Mouse (Mus musculus): ENCODE measurements around the gene Fancg. TPM values are rescaled to one million over a fixed set of nuclear protein-coding genes. Genes with fewer than 3 reads are reported as not detected.
A peak's percentile ranks its signal among the peaks of the same experiment; 100 is the strongest.

The Fancg gene
- polyA plus RNA-seq, 1 experiment, result 9.5 TPM

GRCm38 (mm10) chr4:43029121-43029520, 18.8 kb upstream of the Fancg start:
- TF ChIP-seq CTCF (IDR thresholded peaks at IDR 0.05; ENCODE audit: extremely low read depth, insufficient read length, insufficient replicate concordance, low read depth, low read length) (no peak), POLR2A (IDR thresholded peaks at IDR 0.05; ENCODE audit: low read depth, low read length) (no peak)
- Histone ChIP-seq H3K27ac (ENCODE audit: insufficient read depth, low read depth, low read length) (no peak overlapping the region), H3K27me3 (ENCODE audit: control insufficient read depth, insufficient read depth, low read length) (no peaks in the 10 kb centered on the region), H3K4me1 (ENCODE audit: control insufficient read depth, insufficient read depth, insufficient read length, low read length) (peaks cover 15% of the 10 kb centered on the region; the same call in 1 of the 2 replicates), H3K36me3 (ENCODE audit: control insufficient read depth, insufficient read depth, low read length) (peaks cover 20% of the 10 kb centered on the region), H3K4me3 (ENCODE audit: low read depth, low read length) (no peak overlapping the region)
- WGBS, result 91% methylated on average over 7 of the region's 7 CpGs

GRCm38 (mm10) chr4:43025084-43025960, 15.0 kb upstream of the Fancg start, which contains the start of gene Pigo:
Gene Pigo, minus strand, starts transcription at chr4:43025819.
- Histone ChIP-seq H3K4me3 (ENCODE audit: low read depth, low read length) (peak within 1 kb of the TSS; percentile 76), H3K4me1 (ENCODE audit: control insufficient read depth, insufficient read depth, insufficient read length, low read length) (peaks cover 9% of the 10 kb centered on the region; the same call in 1 of the 2 replicates), H3K36me3 (ENCODE audit: control insufficient read depth, insufficient read depth, low read length) (peaks cover 33% of the 10 kb centered on the region), H3K27ac (ENCODE audit: insufficient read depth, low read depth, low read length) (peak within 1 kb of the TSS; percentile 91), H3K27me3 (ENCODE audit: control insufficient read depth, insufficient read depth, low read length) (no peaks in the 10 kb centered on the region)
- WGBS, result 5% methylated on average over 42 of the region's 42 CpGs
- TF ChIP-seq CTCF (IDR thresholded peaks at IDR 0.05; ENCODE audit: extremely low read depth, insufficient read length, insufficient replicate concordance, low read depth, low read length) (peak; percentile 81), POLR2A (IDR thresholded peaks at IDR 0.05; ENCODE audit: low read depth, low read length) (peak; percentile 64)

GRCm38 (mm10) chr4:43024673-43025072, 14.4 kb upstream of the Fancg start:
- TF ChIP-seq POLR2A (IDR thresholded peaks at IDR 0.05; ENCODE audit: low read depth, low read length) (no peak), CTCF (IDR thresholded peaks at IDR 0.05; ENCODE audit: extremely low read depth, insufficient read length, insufficient replicate concordance, low read depth, low read length) (no peak)
- no peak overlapping the region for H3K27ac ChIP-seq (ENCODE audit: insufficient read depth, low read depth, low read length)
- H3K4me1 ChIP-seq (ENCODE audit: control insufficient read depth, insufficient read depth, insufficient read length, low read length), result peaks cover 7% of the 10 kb centered on the region; the same call in 1 of the 2 replicates
- H3K36me3 ChIP-seq (ENCODE audit: control insufficient read depth, insufficient read depth, low read length), result peaks cover 37% of the 10 kb centered on the region
- H3K4me3 ChIP-seq (ENCODE audit: low read depth, low read length), result peak overlapping the region; percentile 76
- no peaks in the 10 kb centered on the region for H3K27me3 ChIP-seq (ENCODE audit: control insufficient read depth, insufficient read depth, low read length)
- WGBS, result 67% methylated on average over 14 of the region's 14 CpGs

- Histone ChIP-seq H3K4me1 (ENCODE audit: control insufficient read depth, insufficient read depth, insufficient read length, low read length) (peaks cover 7% of the 10 kb centered on the region; the same call in 1 of the 2 replicates), H3K27me3 (ENCODE audit: control insufficient read depth, insufficient read depth, low read length) (no peaks in the 10 kb centered on the region), H3K36me3 (ENCODE audit: control insufficient read depth, insufficient read depth, low read length) (peaks cover 47% of the 10 kb centered on the region), H3K27ac (ENCODE audit: insufficient read depth, low read depth, low read length) (no peak overlapping the region), H3K4me3 (ENCODE audit: low read depth, low read length) (no peak overlapping the region)
- no peak for TF ChIP-seq CTCF (IDR thresholded peaks at IDR 0.05; ENCODE audit: extremely low read depth, insufficient read length, insufficient replicate concordance, low read depth, low read length)
- TF ChIP-seq POLR2A (IDR thresholded peaks at IDR 0.05; ENCODE audit: low read depth, low read length), result no peak
- WGBS, result 87% methylated on average over 17 of the region's 17 CpGs
Observed at GRCm38 (mm10) chr4:43021341-43021740, 11.0 kb upstream of the Fancg start.

- H3K4me1 ChIP-seq (ENCODE audit: control insufficient read depth, insufficient read depth, insufficient read length, low read length), result peaks cover 7% of the 10 kb centered on the region; the same call in 1 of the 2 replicates
- no peaks in the 10 kb centered on the region for H3K27me3 ChIP-seq (ENCODE audit: control insufficient read depth, insufficient read depth, low read length)
- 92% methylated on average over 16 of the region's 16 CpGs for WGBS
- no peak overlapping the region for H3K4me3 ChIP-seq (ENCODE audit: low read depth, low read length)
- peaks cover 47% of the 10 kb centered on the region for H3K36me3 ChIP-seq (ENCODE audit: control insufficient read depth, insufficient read depth, low read length)
- H3K27ac ChIP-seq (ENCODE audit: insufficient read depth, low read depth, low read length), result no peak overlapping the region
- TF ChIP-seq POLR2A (IDR thresholded peaks at IDR 0.05; ENCODE audit: low read depth, low read length) (no peak), CTCF (IDR thresholded peaks at IDR 0.05; ENCODE audit: extremely low read depth, insufficient read length, insufficient replicate concordance, low read depth, low read length) (no peak)
Observed at GRCm38 (mm10) chr4:43020876-43021275, 10.6 kb upstream of the Fancg start.

- WGBS, result 88% methylated on average over 23 of the region's 23 CpGs
- no peak overlapping the region for H3K4me3 ChIP-seq (ENCODE audit: low read depth, low read length)
- H3K27me3 ChIP-seq (ENCODE audit: control insufficient read depth, insufficient read depth, low read length), result no peaks in the 10 kb centered on the region
- peaks cover 5% of the 10 kb centered on the region; the same call in 1 of the 2 replicates for H3K4me1 ChIP-seq (ENCODE audit: control insufficient read depth, insufficient read depth, insufficient read length, low read length)
- peaks cover 47% of the 10 kb centered on the region for H3K36me3 ChIP-seq (ENCODE audit: control insufficient read depth, insufficient read depth, low read length)
- TF ChIP-seq POLR2A (IDR thresholded peaks at IDR 0.05; ENCODE audit: low read depth, low read length), result no peak
- TF ChIP-seq CTCF (IDR thresholded peaks at IDR 0.05; ENCODE audit: extremely low read depth, insufficient read length, insufficient replicate concordance, low read depth, low read length), result no peak
- H3K27ac ChIP-seq (ENCODE audit: insufficient read depth, low read depth, low read length), result no peak overlapping the region
Observed at GRCm38 (mm10) chr4:43019641-43020465, 9.5 kb upstream of the Fancg start.
